Mouse (Mus musculus) lung, postnatal 0 days (tissue): Measurements from ENCODE around the gene L3mbtl1.

ENCODE experiments used
- CTCF ChIP-seq: IDR thresholded peaks from 2 replicates; pipeline ENCODE4 v1.5.1; 2016; ENCODE audit warnings: antibody characterized with exemption, mild to moderate bottlenecking
- EP300 ChIP-seq: IDR thresholded peaks from 2 replicates; pipeline ENCODE4 v1.6.1; 2016; ENCODE audit warnings: antibody characterized with exemption, mild to moderate bottlenecking, control low read depth

DNA sequence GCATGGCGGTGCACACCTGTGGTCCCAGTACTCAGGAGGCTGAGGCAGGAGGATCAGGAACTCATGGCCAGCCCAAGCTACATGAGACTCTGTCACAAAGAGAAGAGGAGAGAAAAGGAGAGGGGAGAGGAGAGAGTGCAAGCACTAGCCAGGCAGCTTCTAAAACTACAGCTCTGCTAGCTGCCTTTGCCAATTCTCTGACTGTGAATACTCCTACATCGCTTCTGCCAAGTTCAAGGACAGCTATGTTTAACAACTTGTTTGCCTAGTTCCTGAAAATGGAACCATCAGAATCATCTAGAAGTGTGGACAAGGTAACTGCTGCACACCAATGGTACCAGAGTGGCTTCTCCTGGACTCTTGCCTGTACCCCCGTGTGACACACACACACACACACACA is 29.2 kb upstream of the L3mbtl1 start:
- no peak for TF ChIP-seq CTCF
- no peak for TF ChIP-seq EP300
